ENCODE assay signal across 8 mouse cellular contexts in the genomic region with DNA sequence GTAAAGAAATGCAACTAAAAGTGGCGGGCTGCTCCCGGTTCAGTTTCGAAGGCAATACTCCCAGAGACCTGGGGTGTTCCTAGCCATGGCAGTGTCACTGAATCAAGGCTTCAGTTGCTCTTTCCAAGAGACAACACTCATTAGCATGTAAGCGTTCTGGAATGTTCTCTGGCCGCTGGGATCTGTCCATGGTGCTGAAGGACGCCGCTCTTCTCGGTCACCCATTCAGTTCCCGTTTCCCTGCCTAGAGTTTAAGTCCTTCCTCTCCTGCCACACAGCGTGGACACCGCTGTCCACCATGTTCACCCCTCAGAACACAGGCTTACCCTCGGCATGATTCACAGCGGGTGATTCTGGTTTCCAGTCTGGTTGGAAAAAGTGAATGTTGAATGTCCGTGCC.
DNase-seq lines count a peak whose midpoint lies in the region; ATAC-seq and TF ChIP-seq lines count a peak whose summit lies in the region.

No protein-coding gene starts in this region.

- no peak for ATAC-seq in intestine, embryonic 14.5 days (replicated peaks; ENCODE audit: low FRiP score, low TSS enrichment, low read depth)
- no peak for ATAC-seq in intestine, postnatal 0 days
- peak; percentile 86 for ATAC-seq in granulocyte monocyte progenitor cell, adult 5-6 weeks (replicated peaks; ENCODE audit: poor library complexity, severe bottlenecking)
- ATAC-seq in erythroblast, adult 5-6 weeks (replicated peaks; ENCODE audit: low FRiP score, poor library complexity, severe bottlenecking) = no peak

- TF ChIP-seq CTCF in intestine, postnatal 0 days (IDR thresholded peaks at IDR 0.05; ENCODE audit: low read depth) = no peak

- H3K4me1 ChIP-seq in intestine, embryonic 14.5 days (replicated peaks; ENCODE audit: control insufficient read depth, insufficient read depth, low read length) = no peaks in the 10 kb centered on the region
- H3K4me1 ChIP-seq in intestine, postnatal 0 days (replicated peaks; ENCODE audit: control insufficient read depth, insufficient read depth, low read length) = no peaks in the 10 kb centered on the region

- no peaks in the 10 kb centered on the region for H3K36me3 ChIP-seq in intestine, embryonic 14.5 days (ENCODE audit: control insufficient read depth, insufficient read depth, low read length)
- no peaks in the 10 kb centered on the region for H3K36me3 ChIP-seq in intestine, postnatal 0 days (ENCODE audit: control insufficient read depth, insufficient read depth)

- DNase-seq in intestine, embryonic 14.5 days (ENCODE audit: low spot score) = peak; percentile 91
- peak; percentile 45 for DNase-seq in adrenal gland, adult 8-10 months
- DNase-seq in kidney, postnatal 4 days = peak; percentile 92
- DNase-seq in ovary, postnatal 10 days (ENCODE audit: low spot score) = peak; percentile 48
- DNase-seq in T-cell, adult 2 months (ENCODE audit: low spot score) = no peak

- no peak overlapping the region for H3K4me3 ChIP-seq in intestine, embryonic 14.5 days (ENCODE audit: low read depth, low read length)
- no peak overlapping the region for H3K4me3 ChIP-seq in intestine, postnatal 0 days (ENCODE audit: low read depth, low read length)

- no peak overlapping the region for H3K27ac ChIP-seq in intestine, embryonic 14.5 days (ENCODE audit: low read depth)
- no peak overlapping the region for H3K27ac ChIP-seq in intestine, postnatal 0 days (ENCODE audit: low read depth, low read length)

- H3K9me3 ChIP-seq in intestine, embryonic 14.5 days (ENCODE audit: control insufficient read depth, low read length) = no peaks in the 10 kb centered on the region
- H3K9me3 ChIP-seq in intestine, postnatal 0 days (ENCODE audit: control insufficient read depth) = no peaks in the 10 kb centered on the region

- WGBS in intestine, embryonic 14.5 days = 49% methylated on average over 14 of the region's 14 CpGs
- 47% methylated on average over 14 of the region's 14 CpGs for WGBS in intestine, postnatal 0 days

- H3K9ac ChIP-seq in intestine, embryonic 14.5 days (ENCODE audit: low read length) = no peak overlapping the region
- no peak overlapping the region for H3K9ac ChIP-seq in intestine, postnatal 0 days (ENCODE audit: low read depth, low read length)

- H3K4me2 ChIP-seq in intestine, embryonic 14.5 days (ENCODE audit: low read length) = no peak overlapping the region
- no peak overlapping the region for H3K4me2 ChIP-seq in intestine, postnatal 0 days (replicated peaks; ENCODE audit: low read depth)

- no peaks in the 10 kb centered on the region for H3K27me3 ChIP-seq in intestine, embryonic 14.5 days (replicated peaks; ENCODE audit: control insufficient read depth, insufficient read depth, low read length)
- H3K27me3 ChIP-seq in intestine, postnatal 0 days (replicated peaks; ENCODE audit: control insufficient read depth, insufficient read depth, low read length) = no peaks in the 10 kb centered on the region
